Mouse (Mus musculus): Measurements from ENCODE around the gene Grid2. TPM values are rescaled to one million over a fixed set of nuclear protein-coding genes. Genes with fewer than 3 reads are reported as not detected.

Gene Grid2
- total RNA-seq, 2 experiments from 2014 or later = not detected

- ATAC-seq (replicated peaks; ENCODE audit: poor library complexity) = no peak
These were observed 353.9 kb downstream of the Grid2 start for GRCm38 (mm10) chr6:63609570-63609969.

GRCm38 (mm10) chr6:63635970-63636369 lies 380.3 kb downstream of the Grid2 start:
- no peak for ATAC-seq (replicated peaks; ENCODE audit: poor library complexity)

GRCm38 (mm10) chr6:63659423-63659822 lies 403.7 kb downstream of the Grid2 start:
- ATAC-seq (replicated peaks; ENCODE audit: poor library complexity) = no peak

GRCm38 (mm10) chr6:63685689-63686088 lies 430.0 kb downstream of the Grid2 start:
- ATAC-seq (replicated peaks; ENCODE audit: poor library complexity) = no peak

GRCm38 (mm10) chr6:63701684-63702083 lies 446.0 kb downstream of the Grid2 start:
- no peak for ATAC-seq (replicated peaks; ENCODE audit: poor library complexity)

GRCm38 (mm10) chr6:63733740-63734139 lies 478.1 kb downstream of the Grid2 start:
- no peak for ATAC-seq (replicated peaks; ENCODE audit: poor library complexity)

- no peak for ATAC-seq (replicated peaks; ENCODE audit: poor library complexity)
These were observed 506.9 kb downstream of the Grid2 start for GRCm38 (mm10) chr6:63762535-63762934.

- ATAC-seq (replicated peaks; ENCODE audit: poor library complexity) = no peak
These were observed 539.0 kb downstream of the Grid2 start for GRCm38 (mm10) chr6:63794679-63795078.

- no peak for ATAC-seq (replicated peaks; ENCODE audit: poor library complexity)
These were observed 564.6 kb downstream of the Grid2 start for GRCm38 (mm10) chr6:63820236-63820635.

- no peak for ATAC-seq (replicated peaks; ENCODE audit: poor library complexity)
These were observed 607.0 kb downstream of the Grid2 start for GRCm38 (mm10) chr6:63862628-63863027.

GRCm38 (mm10) chr6:63877088-63877764 lies 621.5 kb downstream of the Grid2 start:
- no peak for ATAC-seq (replicated peaks; ENCODE audit: poor library complexity)

GRCm38 (mm10) chr6:63877765-63878345 lies 622.2 kb downstream of the Grid2 start:
- ATAC-seq (replicated peaks; ENCODE audit: poor library complexity) = no peak

GRCm38 (mm10) chr6:63894714-63895113 lies 639.0 kb downstream of the Grid2 start:
- no peak for ATAC-seq (replicated peaks; ENCODE audit: poor library complexity)

- no peak for ATAC-seq (replicated peaks; ENCODE audit: poor library complexity)
These were observed 642.5 kb downstream of the Grid2 start for GRCm38 (mm10) chr6:63898171-63898570.

GRCm38 (mm10) chr6:63917035-63917570 lies 661.4 kb downstream of the Grid2 start:
- no peak for ATAC-seq (replicated peaks; ENCODE audit: poor library complexity)

- ATAC-seq (replicated peaks; ENCODE audit: poor library complexity) = no peak
These were observed 666.3 kb downstream of the Grid2 start for GRCm38 (mm10) chr6:63921951-63922350.

GRCm38 (mm10) chr6:63931201-63931600 lies 675.5 kb downstream of the Grid2 start:
- ATAC-seq (replicated peaks; ENCODE audit: poor library complexity) = no peak

GRCm38 (mm10) chr6:63946721-63947120 lies 691.0 kb downstream of the Grid2 start:
- no peak for ATAC-seq (replicated peaks; ENCODE audit: poor library complexity)

- ATAC-seq (replicated peaks; ENCODE audit: poor library complexity) = no peak
These were observed 708.1 kb downstream of the Grid2 start for GRCm38 (mm10) chr6:63963789-63964188.

- ATAC-seq (replicated peaks; ENCODE audit: poor library complexity) = no peak
These were observed 708.6 kb downstream of the Grid2 start for GRCm38 (mm10) chr6:63964269-63964668.

GRCm38 (mm10) chr6:63964735-63965134 lies 709.1 kb downstream of the Grid2 start:
- no peak for ATAC-seq (replicated peaks; ENCODE audit: poor library complexity)

- ATAC-seq (replicated peaks; ENCODE audit: poor library complexity) = no peak
These were observed 790.4 kb downstream of the Grid2 start for GRCm38 (mm10) chr6:64046084-64046483.

Measured in megakaryocyte progenitor cell, adult 5-6 weeks (primary cell).